Mouse (Mus musculus) hindbrain, embryonic 14.5 days (tissue): ENCODE results near the gene Cox15. TPM values are rescaled to one million over a fixed set of nuclear protein-coding genes. Genes with fewer than 3 reads are reported as not detected.

Experiments
- polyA plus RNA-seq: library from polyadenylated mRNA; unstranded; fragments of >200 nt; fragmentation: Nextera tagmentation; extraction: Ambion mirVana; gene quantifications from 2 replicates; pipeline ENCODE4 v1.2.1, GENCODE M21; 2014

Gene Cox15
- polyA plus RNA-seq, 1 experiment from 2014 or later, result 11.1 TPM

Other genes starting within 250 kb of the Cox15 start
- gene Got1, start 228.4 kb downstream of the Cox15 start, polyA plus RNA-seq, result 81.7 and 91.6 TPM in 2 replicates
- gene Nkx2-3, start 140.7 kb downstream of the Cox15 start, polyA plus RNA-seq, result not detected in 2 replicates
- 14.2 and 14.9 TPM in 2 replicates for gene Slc25a28, start 78.1 kb downstream of the Cox15 start, polyA plus RNA-seq
- gene Entpd7, start 63.3 kb downstream of the Cox15 start, polyA plus RNA-seq, result 11.9 and 13.0 TPM in 2 replicates
- 7.0 and 7.7 TPM in 2 replicates for gene Cutc, start within 50 bp of the Cox15 start, polyA plus RNA-seq
- gene Abcc2, start 29.2 kb upstream of the Cox15 start, polyA plus RNA-seq, result 0.03 and 0.07 TPM in 2 replicates
- gene Dnmbp, start 187.2 kb upstream of the Cox15 start, polyA plus RNA-seq, result 8.7 and 8.9 TPM in 2 replicates
- 0.20 and 0.26 TPM in 2 replicates for gene Cpn1, start 233.6 kb upstream of the Cox15 start, polyA plus RNA-seq